Mouse (Mus musculus): ENCODE data around the gene Ncapd3. TPM values are rescaled to one million over a fixed set of nuclear protein-coding genes. Genes with fewer than 3 reads are reported as not detected.

Gene Ncapd3
- total RNA-seq, 2 experiments from 2014 or later: 8.7 to 12.0 TPM

DNA sequence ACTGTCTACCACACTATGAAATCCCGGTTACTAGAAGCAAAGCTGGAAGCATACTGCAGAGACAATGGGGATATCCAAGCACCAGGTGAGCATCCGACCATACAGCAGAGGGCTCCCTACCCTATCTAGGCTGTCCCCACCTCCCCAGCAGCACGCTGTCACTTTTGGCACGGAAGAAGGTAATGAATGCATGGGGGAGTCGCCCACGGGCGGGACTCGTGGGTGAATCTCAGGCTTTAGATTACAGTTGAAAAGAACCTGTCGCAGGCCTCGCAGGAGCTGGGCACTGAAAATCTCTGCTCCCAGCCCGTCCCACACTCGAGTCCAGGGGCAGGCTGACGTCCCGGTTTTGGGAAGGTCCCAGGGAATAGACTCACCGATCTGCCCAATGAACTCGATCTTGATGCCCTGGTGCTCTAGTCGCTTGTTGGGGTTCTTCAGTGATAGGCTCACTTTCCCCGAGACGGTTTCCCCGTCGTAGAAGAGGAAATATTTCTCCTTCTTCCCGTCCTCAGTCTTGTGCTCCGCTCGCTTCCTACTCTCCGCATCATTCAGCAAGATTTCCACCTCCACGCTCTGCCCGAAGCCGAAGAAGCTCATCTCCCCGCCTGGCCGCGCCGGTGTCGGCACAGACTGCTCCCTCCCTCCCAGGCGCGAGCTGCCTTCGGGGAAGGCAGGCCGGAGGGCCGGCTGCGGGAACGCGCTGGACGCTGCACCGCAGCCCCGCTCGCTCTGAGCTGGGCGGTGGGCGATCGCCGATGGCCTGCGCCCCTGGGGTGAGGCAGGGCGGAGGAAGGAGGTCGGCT, 750 bp upstream of the Ncapd3 start:
- peak; percentile 32 to 59 for DNase-seq (ENCODE audit: low spot score in 2 of 2)

DNA sequence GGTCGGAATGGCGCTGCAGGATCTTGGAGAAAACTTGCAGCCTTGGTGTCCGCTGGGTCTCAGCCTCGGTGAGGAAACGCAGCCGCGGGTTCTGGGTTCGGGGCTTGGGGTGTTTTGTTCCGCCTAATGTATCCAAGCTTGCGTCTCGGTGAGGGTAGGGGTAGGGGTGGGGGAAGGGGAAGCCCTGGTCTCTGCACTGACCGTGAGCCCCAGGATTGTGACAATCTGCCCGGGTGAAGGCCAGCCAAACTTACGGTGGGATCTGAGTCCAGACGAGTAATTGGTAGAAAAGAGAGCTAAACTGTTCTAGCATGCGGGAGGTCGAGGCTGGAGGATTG, 757 bp downstream of the Ncapd3 start:
- DNase-seq (ENCODE audit: low spot score in 2 of 2): no peak

DNA sequence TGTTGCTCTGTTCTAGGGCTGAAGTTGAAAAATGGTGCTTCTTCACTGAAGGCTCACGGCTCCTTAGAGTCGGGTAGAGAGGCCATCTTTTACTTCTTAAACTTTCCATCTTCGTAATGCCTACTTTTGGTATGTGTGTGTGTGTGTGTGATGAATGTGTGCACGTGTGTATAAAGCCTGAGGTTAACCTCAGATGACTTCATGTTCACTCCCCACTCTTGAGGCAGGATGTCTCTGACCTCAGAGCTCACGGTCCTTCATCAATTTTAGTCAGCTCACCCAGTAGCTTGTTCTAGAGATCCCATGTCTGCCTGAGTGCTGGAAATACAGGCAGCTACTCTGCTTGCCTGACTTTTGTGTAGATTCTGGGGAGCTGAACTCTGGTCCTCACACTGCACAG, 13.9 kb downstream of the Ncapd3 start:
- DNase-seq (ENCODE audit: low spot score in 2 of 2): no peak

DNA sequence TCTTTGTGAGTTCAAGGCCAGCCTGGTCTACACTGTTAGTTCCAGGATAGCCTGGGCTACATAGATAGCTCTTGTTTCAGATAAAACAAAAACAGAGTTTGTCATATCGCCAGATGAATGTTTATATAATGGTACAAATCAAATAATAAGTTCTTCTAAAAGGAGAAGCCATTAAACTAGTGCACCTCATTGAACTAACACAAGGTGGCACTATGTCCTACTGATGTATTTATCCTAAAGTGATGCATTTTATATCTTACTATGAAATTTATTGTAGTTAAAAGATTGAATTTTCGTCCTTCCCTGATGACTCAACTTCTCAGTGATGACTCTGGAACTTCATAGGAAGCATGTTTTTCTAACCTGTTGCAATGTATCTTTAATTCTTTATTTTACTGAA, 19.5 kb downstream of the Ncapd3 start:
- DNase-seq (ENCODE audit: low spot score in 2 of 2): no peak

DNA sequence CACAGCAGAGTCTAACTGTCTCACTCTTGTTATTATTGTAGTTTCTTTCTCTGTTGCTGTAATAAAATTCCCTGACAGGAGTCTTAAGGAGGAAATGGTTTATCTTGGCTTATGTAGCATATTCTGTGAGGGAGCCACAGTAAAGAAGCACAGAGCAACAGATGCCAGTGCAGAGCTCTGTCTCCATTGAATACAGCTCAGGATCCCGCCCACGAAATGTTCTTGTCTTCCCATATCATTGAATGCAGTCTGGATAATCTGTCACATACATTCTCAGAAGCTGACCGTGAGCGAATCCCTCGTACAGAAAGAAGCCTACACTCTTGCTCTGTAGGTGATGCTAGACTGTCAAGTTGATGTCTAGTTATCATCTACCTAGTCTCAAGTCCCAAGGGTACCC, 28.4 kb downstream of the Ncapd3 start:
- no peak for DNase-seq (ENCODE audit: low spot score in 2 of 2)

DNA sequence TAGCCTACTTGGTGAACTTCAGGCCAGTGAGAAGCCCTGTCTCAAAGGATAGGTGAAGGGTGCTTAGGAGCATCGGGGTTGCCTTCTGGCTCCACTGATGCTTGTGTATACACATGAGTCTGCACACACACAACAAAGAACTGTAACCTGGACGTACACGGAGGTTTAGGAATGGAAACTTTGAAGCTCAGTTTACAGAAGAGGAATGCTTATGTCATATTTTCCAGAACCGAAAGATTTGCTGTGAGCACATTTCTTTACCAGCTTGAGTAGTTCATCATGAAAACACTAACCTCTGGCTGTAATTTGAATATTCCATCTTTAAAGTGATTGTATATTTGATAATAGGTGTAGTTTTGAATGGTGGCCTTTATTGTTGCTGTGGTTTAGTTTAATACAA, 40.9 kb downstream of the Ncapd3 start:
- DNase-seq (ENCODE audit: low spot score in 2 of 2): no peak

DNA sequence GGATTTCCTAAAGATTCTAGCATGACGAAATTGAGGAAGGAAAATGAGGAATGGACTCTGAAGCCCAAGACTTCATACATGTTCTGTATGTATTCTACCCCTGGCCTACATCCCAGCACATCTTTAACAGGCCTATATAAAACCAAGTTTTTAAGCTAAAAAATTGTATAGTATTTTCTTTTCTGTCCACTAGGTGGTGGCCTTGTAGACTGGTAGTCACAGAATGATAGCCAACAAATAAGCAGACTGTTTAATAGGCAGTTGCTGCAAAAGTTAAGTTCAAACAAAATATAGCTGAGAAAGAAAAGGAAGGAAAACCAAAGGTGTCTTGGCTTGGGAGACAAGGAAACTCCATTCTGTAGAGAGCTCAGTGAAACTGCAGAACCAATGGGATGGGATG, 44.7 kb downstream of the Ncapd3 start:
- no peak for DNase-seq (ENCODE audit: low spot score in 2 of 2)

DNA sequence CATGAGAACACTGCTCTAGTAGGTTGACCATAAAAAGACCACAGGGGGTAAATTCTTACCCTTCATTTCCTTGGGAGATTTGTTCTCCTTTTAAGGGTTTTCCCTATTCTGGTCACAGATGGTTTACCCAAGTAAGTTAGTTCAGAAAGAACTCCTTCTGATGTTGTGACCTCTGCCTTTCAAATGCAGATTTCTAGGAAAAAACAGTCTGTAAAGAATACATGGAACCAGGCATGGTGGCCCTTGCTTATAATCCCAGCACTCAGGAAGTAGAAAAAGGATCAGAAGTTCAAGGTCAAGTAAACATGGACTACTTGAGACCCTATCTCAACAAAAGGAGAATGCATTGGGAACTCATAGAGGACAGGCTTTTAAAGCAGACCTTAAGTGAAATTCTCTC, 45.8 kb downstream of the Ncapd3 start:
- DNase-seq (ENCODE audit: low spot score in 2 of 2): no peak

DNA sequence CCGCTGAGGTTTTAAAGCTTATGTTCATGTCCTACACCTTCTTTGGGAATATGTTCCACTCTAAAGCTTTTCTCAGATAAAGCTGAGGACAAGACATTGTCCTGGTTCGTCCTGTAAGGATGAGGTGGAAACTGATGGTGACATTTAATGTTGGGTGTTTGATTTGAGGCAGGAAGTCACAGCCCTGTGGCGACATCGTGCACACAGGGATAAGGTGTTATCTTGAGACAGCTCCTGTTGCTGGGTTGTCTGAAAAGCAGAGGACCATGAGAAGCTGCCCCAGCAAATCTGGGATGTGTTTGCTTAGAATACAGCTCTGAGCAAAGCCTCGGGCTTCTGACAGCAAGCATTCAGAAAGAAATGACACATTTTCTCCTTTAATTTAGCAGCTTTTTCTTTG, 56.3 kb downstream of the Ncapd3 start:
- no peak for DNase-seq (ENCODE audit: low spot score in 2 of 2)

DNA sequence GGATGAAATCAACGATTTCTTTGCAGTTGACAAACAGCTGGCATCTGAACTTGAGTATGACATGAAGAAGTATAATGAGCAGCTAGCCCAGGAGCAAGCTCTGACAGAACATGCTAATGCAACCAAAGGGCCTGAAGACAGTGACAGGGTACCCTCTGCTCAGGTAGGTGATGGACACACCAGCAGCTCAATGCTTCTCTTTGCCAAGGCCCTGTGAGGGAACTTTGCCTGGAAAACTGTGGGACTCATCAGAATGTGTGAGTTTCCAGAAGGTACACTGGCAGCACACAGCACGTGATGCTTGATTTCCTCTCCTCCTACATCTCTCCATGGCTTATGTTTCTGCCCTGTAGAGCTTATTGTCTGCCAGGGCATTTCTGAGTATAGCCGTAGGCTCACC, 57.4 kb downstream of the Ncapd3 start:
- DNase-seq (ENCODE audit: low spot score in 2 of 2): no peak

DNA sequence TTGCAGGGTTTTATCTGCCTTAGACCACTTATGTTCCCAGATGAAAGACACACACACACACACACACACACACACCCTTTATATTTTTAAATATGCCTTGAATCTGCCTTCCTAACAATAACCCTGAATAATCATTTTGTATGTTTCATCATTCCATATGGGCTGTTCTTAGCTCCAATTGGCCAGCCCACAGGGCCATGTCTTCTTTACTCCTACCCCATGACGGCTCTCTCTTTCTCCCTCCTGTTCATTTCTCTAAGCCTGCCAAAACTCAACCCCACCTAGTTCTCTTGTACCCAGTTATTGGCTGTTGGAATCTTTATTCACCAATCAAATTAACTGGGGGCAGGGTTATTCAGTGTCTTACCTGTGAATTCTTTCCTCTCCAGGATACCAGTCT, 60.2 kb downstream of the Ncapd3 start:
- DNase-seq (ENCODE audit: low spot score in 2 of 2): no peak

DNA sequence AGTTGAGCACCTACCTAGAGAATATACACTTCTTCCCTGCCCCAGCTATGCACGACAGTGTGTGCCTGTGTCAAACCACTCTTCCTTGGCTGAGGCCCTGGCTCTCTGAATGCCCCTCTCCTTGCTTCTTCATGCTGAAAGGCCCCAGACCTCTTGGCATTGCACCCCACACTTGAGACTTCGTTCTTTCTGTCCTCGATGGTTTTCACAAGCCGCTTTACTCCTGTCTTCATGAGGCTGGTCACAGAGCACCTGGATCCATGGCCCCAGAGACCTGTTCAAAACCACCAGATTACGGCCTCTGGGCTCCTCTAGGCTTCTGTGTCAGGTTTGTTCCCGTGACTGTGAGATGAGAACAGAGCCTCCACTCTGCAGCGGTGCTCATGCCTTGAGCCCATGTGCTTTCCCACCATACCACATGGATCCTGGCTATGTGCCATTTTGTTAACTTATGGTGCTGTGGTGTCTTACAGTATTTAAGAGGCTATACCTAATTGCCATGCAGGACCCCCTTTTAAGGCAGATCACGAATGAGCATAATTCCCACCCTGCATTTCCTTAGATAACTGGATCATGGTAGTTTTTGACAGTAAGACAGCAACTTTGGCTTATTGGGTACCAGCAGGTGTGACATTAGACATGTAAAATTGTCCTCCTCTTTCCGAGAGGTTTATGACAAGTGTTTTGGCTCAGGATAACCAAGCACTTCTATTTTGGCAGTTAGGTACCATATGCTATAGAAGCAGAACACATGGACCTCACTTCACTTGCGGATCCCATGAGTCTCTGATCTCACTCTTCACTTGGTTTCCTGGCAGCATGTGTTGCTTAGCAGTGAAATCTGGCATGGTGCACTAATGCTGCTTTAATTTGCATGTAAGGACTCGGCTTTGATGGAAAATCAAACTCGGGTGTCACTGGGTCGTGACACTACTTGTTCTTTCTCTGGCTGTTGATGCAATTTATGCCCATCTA, 61.1 kb downstream of the Ncapd3 start:
- no peak for DNase-seq (ENCODE audit: low spot score in 2 of 2)

DNA sequence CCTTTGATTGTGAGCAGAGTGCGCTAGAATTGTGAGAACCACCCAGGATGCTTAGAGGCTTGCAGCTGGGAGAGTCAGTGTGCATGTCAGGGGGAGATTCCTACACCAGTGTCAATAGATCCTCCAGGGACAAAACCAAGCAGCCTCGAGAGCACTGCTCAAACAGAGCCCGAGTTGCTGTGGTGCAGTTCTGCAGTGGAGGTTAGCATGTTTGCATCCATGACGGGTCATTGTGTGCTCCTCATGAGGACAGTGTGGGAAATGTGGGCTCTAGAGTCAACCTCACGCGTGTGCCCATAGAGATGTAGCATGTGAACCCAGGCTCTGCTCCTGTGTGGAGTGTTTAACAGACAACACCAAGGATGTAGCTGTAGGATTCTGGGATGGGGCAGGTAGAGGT, 62.9 kb downstream of the Ncapd3 start:
- no peak for DNase-seq (ENCODE audit: low spot score in 2 of 2)

DNA sequence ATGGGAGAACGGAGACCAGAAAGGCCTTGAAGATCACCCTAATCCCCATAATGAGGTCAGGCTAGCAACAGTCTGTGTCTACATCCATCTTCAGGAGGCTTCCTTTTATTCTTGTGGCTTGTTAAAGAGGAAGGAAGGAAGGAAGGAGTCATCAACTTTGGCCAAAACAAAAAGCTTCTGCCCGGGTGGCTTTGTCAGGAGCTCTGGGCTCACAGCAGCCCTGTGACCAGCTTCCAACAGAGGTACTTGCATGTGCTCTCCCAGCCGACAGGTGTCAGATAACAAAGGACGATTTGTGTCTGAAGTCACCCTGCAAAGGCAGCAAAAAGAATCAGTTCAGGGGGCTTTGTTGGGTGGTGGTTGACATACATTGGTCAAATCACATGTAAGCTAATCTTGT, 68.1 kb downstream of the Ncapd3 start:
- DNase-seq (ENCODE audit: low spot score in 2 of 2): no peak

DNA sequence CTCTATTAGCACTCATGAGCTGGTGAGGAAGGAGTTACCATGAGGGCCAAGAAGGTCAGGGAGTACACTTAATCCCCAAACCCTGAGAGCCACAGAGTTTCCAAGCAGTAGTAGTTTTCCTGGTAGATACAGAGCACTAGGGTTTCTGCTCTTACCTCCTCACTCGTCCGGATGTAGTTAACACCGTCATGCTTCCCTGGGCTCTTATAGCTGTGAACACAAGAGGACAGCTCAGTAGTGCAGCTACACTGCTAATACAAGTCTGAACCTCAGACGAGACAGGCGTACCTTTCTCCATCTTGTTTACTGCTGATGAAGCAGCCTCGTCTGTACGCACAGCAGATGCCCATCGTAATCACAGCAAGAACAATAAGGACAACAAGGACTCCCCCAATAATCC, 68.6 kb downstream of the Ncapd3 start:
- no peak for DNase-seq (ENCODE audit: low spot score in 2 of 2)

DNA sequence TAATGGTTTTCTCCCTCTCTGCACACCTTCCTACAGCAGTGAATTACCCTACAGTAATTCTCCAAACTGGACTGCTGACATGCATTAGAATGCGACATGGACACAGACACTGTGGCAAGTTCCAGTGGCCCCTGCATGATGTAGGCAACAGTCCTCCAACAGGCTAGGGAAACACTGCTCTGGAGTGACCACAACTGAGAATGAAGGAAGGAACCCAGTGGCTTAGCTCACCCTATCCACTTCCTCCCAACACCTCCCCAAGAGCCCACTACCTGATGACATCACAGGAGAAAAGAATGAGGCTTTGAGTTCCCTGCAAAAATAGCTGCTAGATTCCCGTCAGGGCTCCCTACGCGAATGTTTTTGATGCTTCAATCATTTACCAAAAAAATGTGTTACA, 69.5 kb downstream of the Ncapd3 start:
- no peak for DNase-seq (ENCODE audit: low spot score in 2 of 2)

DNA sequence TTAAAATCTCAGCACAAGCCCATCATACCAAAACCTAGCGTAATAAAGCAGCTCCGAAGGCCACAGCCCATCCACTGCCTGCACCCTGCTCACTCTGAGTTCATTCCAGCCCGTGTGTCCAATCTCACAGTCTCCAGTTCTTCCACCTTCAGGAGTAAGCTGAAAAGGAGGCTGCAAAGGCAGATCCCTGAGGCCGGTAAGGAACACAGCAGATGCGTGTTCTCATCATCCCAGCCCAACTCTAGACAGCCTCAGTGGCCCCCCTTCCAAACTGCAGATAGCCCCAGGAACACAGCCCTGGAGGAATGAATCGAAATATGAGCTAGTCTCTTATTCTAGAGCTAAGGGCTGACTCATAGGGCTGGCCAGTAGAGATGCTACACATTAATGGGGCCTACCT, 71.5 kb downstream of the Ncapd3 start:
- DNase-seq (ENCODE audit: low spot score in 2 of 2): no peak

DNA sequence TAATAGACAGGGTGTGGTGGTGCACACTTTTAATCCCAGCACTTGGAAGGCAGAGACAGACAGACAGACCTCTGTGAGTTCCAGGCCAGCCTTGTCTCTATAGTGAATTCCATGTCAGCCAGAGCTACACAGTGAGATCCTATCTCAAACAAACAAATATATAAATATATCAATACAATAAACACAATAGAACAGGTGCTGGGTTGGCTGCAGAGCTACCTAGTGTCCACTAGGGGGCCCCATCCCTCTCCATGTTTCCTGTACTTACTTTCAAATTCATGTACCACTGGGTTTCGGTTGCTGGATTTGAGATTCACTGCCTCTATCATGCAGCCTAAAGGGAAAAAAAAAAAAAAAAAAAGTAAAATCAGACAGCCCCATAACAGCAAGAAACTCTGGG, 76.1 kb downstream of the Ncapd3 start:
- peak; percentile 47 for DNase-seq (ENCODE audit: low spot score in 2 of 2)

DNA sequence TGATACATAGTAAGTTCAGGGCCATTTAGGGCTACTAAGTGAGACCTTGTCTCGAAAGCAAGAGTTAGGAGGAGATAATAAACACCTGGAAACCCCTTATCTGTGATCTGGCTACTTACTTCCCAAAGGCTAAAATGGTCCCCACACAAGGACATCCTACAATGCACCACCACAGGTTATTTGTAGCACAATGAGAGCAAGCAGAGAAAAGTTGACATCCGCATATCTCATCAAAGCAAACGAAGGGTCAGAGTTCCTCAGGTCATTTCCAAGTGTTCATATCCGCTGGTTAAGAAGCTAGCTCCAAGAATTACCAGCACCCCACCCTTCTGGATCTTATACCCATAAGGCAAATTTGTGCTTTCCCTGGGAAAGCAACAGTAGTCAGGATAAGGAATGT, 78.5 kb downstream of the Ncapd3 start:
- DNase-seq (ENCODE audit: low spot score in 2 of 2): no peak

DNA sequence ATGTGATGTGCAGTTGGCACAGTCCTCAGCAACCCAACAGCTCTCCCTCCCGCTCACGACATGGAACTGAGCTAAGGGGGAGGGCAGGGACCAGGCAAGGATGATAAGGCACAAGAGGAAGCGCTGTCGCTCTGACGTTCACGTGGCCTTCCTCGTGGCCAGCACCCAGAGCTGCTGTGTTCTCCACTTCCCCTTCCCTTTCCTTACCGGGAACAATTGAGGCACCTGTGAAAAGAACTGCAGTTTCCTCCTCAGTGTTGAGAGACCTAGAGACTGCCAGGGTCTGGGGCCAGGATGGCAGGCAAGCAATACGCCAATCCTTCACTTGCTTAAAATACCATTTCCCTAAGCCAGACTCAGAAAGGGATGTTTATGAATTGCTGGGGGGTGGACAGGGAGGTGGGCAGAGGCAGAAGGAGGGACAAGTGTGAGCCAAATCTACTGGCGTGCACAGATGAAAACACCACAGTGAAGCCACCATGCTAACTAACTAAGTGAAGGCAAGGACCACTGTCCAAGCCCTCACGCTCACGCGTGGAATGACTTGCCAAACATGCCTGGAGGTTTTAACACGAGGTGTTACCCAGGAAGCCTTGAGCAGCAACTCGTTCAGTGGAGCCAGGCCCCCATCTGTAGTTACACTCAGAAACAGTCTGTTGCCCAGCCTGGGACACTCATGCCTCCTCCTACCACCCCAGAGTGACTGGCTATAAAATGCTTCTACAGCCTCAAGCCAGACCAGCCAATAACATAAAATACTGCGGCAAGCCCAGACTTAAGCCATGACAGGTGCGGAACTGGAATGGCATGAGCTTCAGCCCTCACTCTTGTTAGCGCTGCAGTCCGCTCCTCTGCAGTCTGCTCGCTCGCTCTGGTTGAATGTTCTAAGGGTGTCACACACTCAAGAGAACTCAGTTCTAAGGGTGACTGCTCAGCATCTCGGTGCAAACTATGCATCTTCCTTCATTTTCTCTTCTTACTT, 79.8 kb downstream of the Ncapd3 start:
- DNase-seq (ENCODE audit: low spot score in 2 of 2): peak; percentile 35 to 50

DNA sequence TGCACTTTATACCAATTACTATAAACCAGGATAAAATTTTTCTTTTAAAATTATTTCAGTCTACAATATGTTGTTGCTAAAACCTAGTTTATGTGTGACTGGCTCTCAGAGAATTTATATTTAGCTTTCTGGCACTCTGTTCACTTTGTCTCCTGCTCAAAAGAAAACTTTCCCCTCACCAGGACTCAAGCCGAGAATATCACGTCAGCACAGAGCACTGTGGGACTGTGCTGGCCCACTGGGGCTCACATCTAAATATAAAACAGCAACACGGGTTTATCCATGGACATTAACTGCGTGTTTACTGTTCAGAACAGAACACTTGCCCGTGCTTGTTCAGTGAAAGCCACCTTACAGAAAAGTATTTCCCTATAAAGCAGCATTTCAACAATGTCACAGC, 80.7 kb downstream of the Ncapd3 start:
- no peak for DNase-seq (ENCODE audit: low spot score in 2 of 2)
